Mouse (Mus musculus) CD8-positive naive resting alpha-beta T cell, adult 2 months (primary cell): ENCODE data around the gene Gsto1.
A peak's percentile ranks its signal among the peaks of the same experiment; 100 is the strongest.
"Not testable (repeated sequence)": the region's sequence is repeated elsewhere in the genome, so short reads cannot be mapped to it uniquely, and the experiment has no call there.

Experiments
- DNase-seq, 2 experiments: peaks; one replicate each; pipeline ENCODE4 v3.0.0; 2022; ENCODE audit warnings: low read depth in 2 of 2, low spot score in 2 of 2

Gsto1 gene

GRCm38 (mm10) chr19:47854796-47855783 lies at the start of gene Gsto1:
Gene Gsto1, plus strand, starts transcription at chr19:47854970.
- DNase-seq = peak; percentile 27 to 40

DNA sequence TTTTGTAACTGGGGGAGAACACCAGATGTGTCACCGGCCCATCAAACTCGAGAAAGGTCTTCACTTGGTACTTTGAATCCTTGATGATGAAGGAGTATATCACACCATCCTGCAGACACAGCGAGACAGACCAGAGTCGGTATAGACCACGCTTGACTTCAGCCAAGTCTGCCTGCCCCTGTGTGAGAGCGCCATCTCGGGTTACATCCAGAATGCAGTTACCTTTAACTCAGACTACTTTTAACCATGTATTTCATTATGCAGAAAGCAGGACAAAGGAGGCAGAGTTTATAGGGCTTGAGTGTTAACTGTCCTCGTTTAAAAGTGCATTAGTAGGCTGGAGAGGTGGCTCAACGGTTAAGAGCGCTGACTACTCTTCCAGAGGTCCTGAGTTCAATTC lies 42.7 kb upstream of the Gsto1 start:
- DNase-seq = no peak

- DNase-seq = no peak
These were observed 40.0 kb upstream of the Gsto1 start for GRCm38 (mm10) chr19:47814721-47815120.

DNA sequence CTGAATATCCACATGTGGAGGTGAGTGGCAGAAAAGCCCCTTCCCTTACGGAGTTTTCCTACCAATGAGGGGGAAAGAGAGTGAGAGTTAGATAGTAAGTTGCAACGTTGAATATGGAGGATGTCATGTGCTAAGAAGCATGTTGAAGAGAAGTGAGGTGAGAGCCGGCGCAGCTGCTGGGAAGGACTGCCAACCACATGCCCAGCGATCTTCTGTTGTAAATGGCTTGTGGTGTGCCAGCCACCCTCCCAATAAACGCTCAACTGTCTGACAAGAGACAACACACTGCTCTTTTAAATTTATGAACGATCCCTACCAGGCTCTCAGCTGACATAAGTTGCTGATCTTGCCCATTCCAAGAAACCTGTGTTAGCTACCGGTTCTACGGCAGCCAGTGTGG lies 37.1 kb upstream of the Gsto1 start:
- DNase-seq = no peak

- peak; percentile 44 to 51 for DNase-seq
These were observed 33.8 kb upstream of the Gsto1 start for GRCm38 (mm10) chr19:47820832-47821493.

DNA sequence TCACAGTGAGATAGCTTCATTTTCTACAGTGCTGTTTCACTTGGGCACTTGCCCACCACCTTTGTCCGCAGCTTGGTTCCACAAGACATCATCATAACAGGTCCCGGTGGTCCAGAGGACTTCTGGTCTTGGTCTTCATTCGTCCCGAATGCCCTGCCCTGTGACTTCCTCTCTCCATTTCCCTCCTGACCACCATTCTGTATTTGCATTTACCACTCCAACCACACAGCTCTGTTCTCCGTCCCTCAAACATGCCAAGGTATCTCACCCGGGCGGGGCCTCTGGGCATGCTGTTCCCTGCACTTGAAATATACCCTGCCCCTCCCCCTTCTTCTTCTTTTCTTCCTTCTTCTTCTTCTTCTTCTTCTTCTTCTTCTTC lies 33.3 kb upstream of the Gsto1 start:
- no peak for DNase-seq

DNA sequence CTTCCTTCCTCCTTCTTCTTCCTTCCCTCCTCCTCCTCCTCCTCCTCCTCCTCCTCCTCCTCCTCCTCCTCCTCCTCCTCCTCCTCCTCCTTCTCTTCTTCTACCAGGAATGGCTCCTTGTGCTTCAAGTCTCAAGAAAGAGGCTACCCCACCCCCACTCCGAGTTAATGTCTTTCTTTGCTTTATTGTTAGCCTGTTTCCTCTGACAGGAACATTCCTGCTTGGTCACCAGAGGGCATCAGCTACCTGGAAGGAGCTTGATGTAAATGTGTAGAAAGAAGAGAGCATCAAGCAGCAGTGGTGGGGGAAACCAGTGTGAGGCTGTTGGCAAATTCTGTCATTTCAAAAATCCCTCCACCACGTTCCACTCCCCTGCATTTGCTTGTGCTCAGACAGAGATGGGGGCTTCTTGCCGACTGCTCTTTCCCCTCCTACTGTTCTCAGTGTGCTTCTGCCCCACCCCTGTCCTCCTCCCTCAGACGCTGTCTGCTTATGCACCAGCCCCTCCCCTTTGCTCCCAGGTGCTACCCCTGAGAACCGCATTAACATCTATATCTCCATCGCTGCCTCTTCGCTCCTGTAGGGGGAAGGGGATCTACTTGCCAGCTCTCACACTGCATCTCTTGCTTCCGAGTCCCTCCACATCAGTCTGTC lies 32.5 kb upstream of the Gsto1 start:
- no peak for DNase-seq

DNA sequence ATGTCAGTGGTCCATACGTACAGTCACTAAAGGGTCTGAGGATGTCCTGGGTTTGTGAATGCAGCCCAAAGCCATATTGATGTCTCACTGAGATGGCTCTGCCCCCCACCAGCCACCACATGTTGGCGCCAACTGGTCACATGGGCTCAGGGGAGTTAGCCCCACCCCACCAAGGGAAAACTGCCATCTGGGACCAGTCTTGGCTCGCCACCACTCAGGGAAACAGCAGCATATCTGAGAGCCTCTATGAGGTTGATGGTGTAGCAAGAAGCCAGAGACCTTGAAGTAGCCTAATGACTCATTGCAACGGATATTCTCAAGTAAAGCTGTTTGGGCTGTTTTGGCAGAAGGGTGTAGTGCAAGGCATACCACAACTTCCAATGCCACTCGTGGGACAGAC lies 30.7 kb upstream of the Gsto1 start:
- no peak for DNase-seq

DNA sequence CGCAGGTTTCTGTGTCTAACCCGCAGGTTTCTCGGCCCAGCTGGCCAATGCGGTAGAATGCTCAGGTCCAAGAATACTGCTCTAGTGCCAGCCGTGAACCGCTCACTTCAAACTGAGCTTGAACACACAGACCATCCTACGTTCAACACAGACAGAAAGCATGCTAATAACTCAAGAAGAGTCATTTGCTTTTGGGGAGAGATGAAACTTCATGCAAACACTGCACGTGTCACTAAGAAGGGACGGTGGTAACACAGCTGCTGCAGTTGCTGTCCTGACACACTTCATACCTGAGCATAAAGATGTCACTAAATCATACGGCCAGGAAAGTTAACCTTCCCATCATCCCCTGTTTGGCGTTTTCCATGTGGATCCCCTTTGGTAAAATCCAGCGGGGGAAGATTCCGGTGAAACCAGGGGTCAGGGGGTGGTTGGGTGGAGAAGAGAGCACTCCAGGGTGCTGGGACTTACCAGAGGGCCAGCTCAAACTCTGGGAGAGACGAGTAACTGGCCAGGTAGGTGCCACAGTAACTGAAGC lies 24.8 kb upstream of the Gsto1 start:
- DNase-seq = no peak

- DNase-seq = no peak
These were observed 23.7 kb upstream of the Gsto1 start for GRCm38 (mm10) chr19:47831111-47831510.

DNA sequence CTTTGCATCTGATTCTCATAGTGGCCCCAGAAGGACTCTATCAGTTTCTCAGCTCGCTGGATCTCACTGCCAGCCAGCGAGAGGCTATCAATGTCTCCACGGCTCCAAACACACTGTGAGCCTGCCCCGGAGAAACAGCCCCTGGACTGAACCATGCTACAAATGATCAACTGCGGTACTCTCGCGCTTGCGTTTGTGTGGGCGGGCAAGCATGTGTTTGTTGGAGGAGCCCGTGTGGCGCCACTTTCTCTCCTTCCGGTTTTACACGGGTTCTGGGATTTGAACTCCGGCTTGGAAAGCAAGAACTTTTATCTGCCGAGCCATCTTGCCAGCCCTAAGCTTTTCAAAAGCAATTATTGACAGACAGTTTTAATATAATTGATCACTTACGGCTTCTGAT lies 22.5 kb upstream of the Gsto1 start:
- no peak for DNase-seq

DNA sequence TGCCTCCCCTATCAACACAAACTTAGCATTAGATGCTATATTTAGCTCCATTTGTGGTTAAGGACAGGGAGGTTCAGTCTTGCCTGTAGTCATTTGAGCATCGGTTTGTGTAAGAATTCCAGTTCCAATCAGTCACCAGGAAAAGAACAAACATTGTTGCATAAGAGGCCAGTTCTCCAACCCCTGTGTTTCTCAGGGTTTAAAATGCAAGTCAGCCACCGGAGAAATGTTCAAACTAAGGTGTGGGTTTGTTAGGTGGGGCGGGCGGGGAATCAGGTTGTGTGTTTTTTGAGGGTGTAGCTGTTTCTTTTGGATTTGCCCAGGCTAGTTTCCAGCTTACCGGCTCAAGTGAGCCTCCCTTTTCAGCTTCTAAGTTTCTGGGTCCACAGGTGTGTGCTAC lies 20.2 kb upstream of the Gsto1 start:
- DNase-seq = no peak

- DNase-seq = no peak
These were observed 19.0 kb upstream of the Gsto1 start for GRCm38 (mm10) chr19:47835776-47836175.

GRCm38 (mm10) chr19:47836701-47837526 lies 17.9 kb upstream of the Gsto1 start:
- peak; percentile 36 to 46 for DNase-seq

- DNase-seq = no peak
These were observed 17.3 kb upstream of the Gsto1 start for GRCm38 (mm10) chr19:47837527-47837901.

- DNase-seq = not testable (repeated sequence)
These were observed 13.5 kb upstream of the Gsto1 start for GRCm38 (mm10) chr19:47841234-47841633.

DNA sequence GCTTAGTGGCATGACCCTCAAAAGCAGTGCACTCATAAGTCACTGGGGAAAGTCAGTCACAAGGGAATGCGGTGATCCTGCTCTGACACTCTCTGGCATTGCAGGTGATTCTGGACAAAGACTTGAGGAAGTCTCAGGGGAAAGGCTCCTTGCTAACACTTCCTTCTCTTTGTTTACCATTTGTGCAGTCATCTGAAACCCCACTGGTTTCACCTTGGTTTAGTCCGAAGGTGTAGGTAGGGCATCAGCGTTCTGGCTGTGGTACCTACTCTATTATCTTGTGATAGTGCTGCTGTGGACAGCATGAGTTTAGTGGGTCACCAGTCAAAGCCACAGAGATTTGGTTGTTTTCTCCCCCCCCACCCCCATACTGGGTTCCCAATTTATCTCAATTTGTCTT lies 5.0 kb upstream of the Gsto1 start:
- DNase-seq = no peak

GRCm38 (mm10) chr19:47852131-47852530 lies 2.6 kb upstream of the Gsto1 start:
- DNase-seq = not testable (repeated sequence)

GRCm38 (mm10) chr19:47853053-47853452 lies 1.7 kb upstream of the Gsto1 start:
- no peak for DNase-seq

DNA sequence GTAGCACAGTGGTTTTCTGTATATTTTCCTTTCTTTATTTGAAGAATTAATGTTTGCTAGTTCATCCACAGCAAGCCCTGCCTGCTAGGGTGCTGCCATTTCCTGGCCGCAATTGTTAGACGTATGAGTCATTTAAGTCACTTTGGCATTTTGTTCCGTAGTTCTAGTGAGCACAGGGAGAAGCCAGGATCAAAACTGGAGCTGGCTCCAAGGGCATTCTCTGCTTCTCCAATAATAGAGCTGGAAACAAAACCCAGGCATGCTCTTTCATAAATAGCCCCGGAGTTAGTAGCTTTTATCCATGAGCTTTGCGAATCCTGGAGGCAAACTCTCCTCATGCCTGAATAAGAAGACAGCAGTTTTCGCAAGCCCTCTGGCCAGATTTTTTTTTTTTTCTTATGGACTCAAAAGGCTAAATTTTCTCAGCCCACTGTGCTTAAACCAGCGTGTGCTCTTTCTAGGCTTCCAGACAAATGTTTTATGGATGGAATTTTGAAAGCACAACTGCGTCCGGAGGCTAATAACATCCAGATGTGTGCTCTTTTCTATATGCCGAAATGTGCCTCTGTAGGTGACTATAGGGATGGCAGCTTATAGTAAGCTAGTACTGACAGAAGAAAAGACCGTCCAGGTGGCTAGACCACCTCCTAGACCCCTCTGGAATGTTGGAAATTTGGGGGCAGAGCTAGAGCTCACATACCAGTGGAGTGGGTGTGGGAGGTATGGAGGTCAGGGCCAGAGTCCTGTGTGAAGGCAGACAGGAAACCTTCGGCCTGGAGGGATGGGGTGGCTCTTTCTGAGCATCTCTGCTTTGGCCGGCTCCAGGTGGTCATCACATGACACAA lies 597 bp upstream of the Gsto1 start:
- DNase-seq = no peak
